Comparison of ENCODE assay signal across 26 mouse cellular contexts in the genomic region with DNA sequence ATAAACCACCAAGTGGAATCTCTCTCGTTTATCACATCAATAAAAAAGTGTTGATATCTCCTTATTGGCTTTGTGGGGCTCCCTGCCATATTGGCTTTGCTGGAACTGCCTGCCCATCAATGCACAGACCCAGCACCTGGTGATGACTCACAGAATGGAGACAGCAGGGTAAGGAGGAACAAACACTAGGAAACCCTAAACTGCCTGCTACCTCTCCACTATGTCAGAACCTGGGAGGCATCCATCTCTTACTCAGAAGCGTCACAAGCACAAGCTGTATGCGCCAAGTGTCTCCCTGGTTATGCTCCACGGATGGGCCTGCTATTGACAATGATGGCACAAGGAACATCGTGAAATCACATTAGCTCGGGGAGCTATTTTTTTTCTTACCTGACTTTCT. TPM values are rescaled to one million over a fixed set of nuclear protein-coding genes. Genes with fewer than 3 reads are reported as not detected.
"Had no signal": no experiment of that assay in that cellular context is flagged by ENCODE, and none has a peak within 500 bp of the region (broad histone marks: within the 10 kb centered on the region; RNA-seq: fewer than 3 reads in every experiment).

No protein-coding gene starts in this region.

- DNase-seq: cerebellum, adult 8-10 months; cerebellum, adult 9-10 months; cerebellum, adult 9-11 months; cerebellum, postnatal 10 days; cerebellum, postnatal 14 days; cerebellum, postnatal 36 days; embryo, embryonic 11 days; forebrain, postnatal 0 days; gastrocnemius, adult 2 months; gastrocnemius, postnatal 10 days; gastrocnemius, postnatal 14 days; gastrocnemius, postnatal 25 days; gastrocnemius, postnatal 36 days; heart, adult 18-20 months; heart, adult 2 months had no signal

- H3K4me3 ChIP-seq: embryonic facial prominence, embryonic 10.5 days; embryonic facial prominence, embryonic 12.5 days; embryonic facial prominence, embryonic 13.5 days; embryonic facial prominence, embryonic 15.5 days; erythroblast, embryonic 14.5 days; forebrain, embryonic 10.5 days; forebrain, embryonic 12.5 days; forebrain, embryonic 13.5 days; forebrain, embryonic 15.5 days; gastrocnemius, adult 2 months; heart, adult 2 months had no signal

- H3K27ac ChIP-seq: embryonic facial prominence, embryonic 10.5 days; embryonic facial prominence, embryonic 12.5 days; embryonic facial prominence, embryonic 13.5 days; embryonic facial prominence, embryonic 15.5 days; forebrain, embryonic 10.5 days; forebrain, embryonic 12.5 days; forebrain, embryonic 13.5 days; forebrain, embryonic 15.5 days; gastrocnemius, adult 2 months; heart, adult 2 months had no signal

RNA-seq across cellular contexts. Expression of a gene that starts 33.2 kb away (rescaled TPM):
- total RNA-seq: common myeloid progenitor, adult 5-6 weeks; granulocyte monocyte progenitor cell, adult 5-6 weeks had no signal
